Mouse (Mus musculus) adrenal gland, postnatal 0 days (tissue): ENCODE results near the gene S100a9. TPM values are rescaled to one million over a fixed set of nuclear protein-coding genes. Genes with fewer than 3 reads are reported as not detected.

ENCODE experiments used
- polyA plus RNA-seq: library from polyadenylated mRNA; unstranded; fragments of >200 nt; fragmentation: Nextera tagmentation; extraction: Ambion mirVana; gene quantifications from 2 replicates; pipeline ENCODE4 v1.2.1, GENCODE M21; 2015

Gene S100a9
- polyA plus RNA-seq, result 163 and 345 TPM in 2 replicates

GRCm38 (mm10) chr3:90695613-90696012 is at the start of gene S100a9:
TSS of gene S100a9 (minus strand) at chr3:90695721.

GRCm38 (mm10) chr3:90726606-90727005 is 31.1 kb upstream of the S100a9 start, which contains the start of gene Pglyrp4:
TSS of gene Pglyrp4 (plus strand) at chr3:90726906.

GRCm38 (mm10) chr3:90668846-90669245 is 26.7 kb downstream of the S100a9 start, which contains the start of gene S100a8:
TSS of gene S100a8 (plus strand) at chr3:90668978.

GRCm38 (mm10) chr3:90653717-90654116 is 41.8 kb downstream of the S100a9 start, which contains the start of gene S100a7a:
TSS of gene S100a7a (plus strand) at chr3:90654017.

Other genes starting within 250 kb of the S100a9 start
- 20.6 and 53.8 TPM in 2 replicates for gene Npr1, start 229.9 kb downstream of the S100a9 start, polyA plus RNA-seq
- gene Ilf2, start 219.6 kb downstream of the S100a9 start, polyA plus RNA-seq, result 77.1 and 81.3 TPM in 2 replicates
- 90.4 and 135 TPM in 2 replicates for gene Snapin, start 204.7 kb downstream of the S100a9 start, polyA plus RNA-seq
- gene Chtop, start 186.2 kb downstream of the S100a9 start, polyA plus RNA-seq, result 74.9 and 87.8 TPM in 2 replicates
- gene S100a1, start 181.3 kb downstream of the S100a9 start, polyA plus RNA-seq, result 127 and 178 TPM in 2 replicates
- gene S100a13, start 181.3 kb downstream of the S100a9 start, polyA plus RNA-seq, result 73.1 and 107 TPM in 2 replicates
- 0.50 and 0.77 TPM in 2 replicates for gene S100a14, start 168.9 kb downstream of the S100a9 start, polyA plus RNA-seq
- gene S100a16, start 158.5 kb downstream of the S100a9 start, polyA plus RNA-seq, result 126 and 159 TPM in 2 replicates
- gene S100a3, start 135.1 kb downstream of the S100a9 start, polyA plus RNA-seq, result 0.11 and 0.14 TPM in 2 replicates
- not detected in 2 replicates for gene S100a2, start 105.5 kb downstream of the S100a9 start, polyA plus RNA-seq
- not detected in 2 replicates for gene Gm42674, start 93.8 kb downstream of the S100a9 start, polyA plus RNA-seq
- 18.8 and 23.1 TPM in 2 replicates for gene S100a4, start 92.0 kb downstream of the S100a9 start, polyA plus RNA-seq
- not detected in 2 replicates for gene S100a5, start 87.2 kb downstream of the S100a9 start, polyA plus RNA-seq
- gene S100a6, start 82.8 kb downstream of the S100a9 start, polyA plus RNA-seq, result 423 and 740 TPM in 2 replicates
- 0.10 and 0.22 TPM in 2 replicates for gene S100a7a, start 41.7 kb downstream of the S100a9 start, polyA plus RNA-seq
- 251 and 562 TPM in 2 replicates for gene S100a8, start 26.7 kb downstream of the S100a9 start, polyA plus RNA-seq
- gene Pglyrp4, start 31.2 kb upstream of the S100a9 start, polyA plus RNA-seq, result not detected in 2 replicates
- gene Gm5849, start 82.2 kb upstream of the S100a9 start, polyA plus RNA-seq, result not detected in 2 replicates